ENCODE assay signal across 8 mouse cellular contexts in the genomic region with DNA sequence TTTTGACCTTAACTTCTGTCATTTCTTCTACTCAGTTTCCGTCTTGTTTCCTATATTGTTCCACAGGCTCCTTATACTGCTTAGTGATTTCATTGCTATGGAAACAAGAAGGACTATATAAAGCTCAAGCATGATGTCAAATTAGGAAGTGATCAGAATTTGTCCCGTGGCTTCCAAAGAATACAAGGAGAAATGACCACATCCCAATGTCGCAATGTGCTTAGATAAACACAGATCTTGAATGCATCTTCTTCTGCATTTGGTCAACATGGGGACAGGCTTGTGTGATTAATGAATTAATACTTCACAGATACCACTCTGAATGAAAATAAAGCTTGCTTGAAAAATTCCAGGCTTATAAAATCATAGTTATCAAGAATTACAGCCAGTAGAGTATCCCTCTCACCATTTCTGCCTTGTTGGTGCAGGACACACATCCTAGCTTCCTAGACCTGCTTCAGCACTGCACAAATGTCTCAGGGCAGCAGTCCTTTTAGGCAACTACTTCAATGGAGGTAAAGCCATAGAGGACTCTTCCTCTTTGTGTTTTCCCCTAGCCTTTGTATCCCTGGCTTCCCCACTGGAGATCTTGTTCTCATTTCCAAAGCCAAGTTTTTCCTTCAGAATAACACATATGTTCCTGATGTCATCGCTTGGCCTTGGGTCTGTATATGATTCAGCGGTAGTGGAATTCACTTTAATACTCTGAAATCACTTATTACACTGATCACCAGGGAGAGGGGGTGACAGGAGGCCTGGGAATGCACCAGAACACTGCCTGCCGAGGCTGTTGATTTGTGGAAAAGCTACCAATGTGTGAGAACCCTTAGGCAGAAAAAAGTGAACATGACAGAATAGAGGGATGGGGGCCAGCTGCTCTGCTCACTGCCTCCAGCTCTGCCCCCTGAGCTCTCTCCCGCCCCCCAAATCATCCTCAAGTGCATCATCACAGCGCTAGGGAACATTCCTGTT.
DNase-seq lines count a peak whose midpoint lies in the region; ATAC-seq and TF ChIP-seq lines count a peak whose summit lies in the region.

No protein-coding gene starts in this region.

- 48% methylated on average over 8 of the region's 8 CpGs for WGBS in embryonic facial prominence, embryonic 13.5 days

- intact Hi-C loops in heart, postnatal 14 days (cut with DNase I): loop anchor here (5.0 kb wide), 1 partner anchor 106 kb away; a partner anchor contains a TSS

- peaks cover 35% of the 10 kb centered on the region for H3K4me1 ChIP-seq in embryonic facial prominence, embryonic 13.5 days

- no peak for ATAC-seq in embryonic facial prominence, embryonic 13.5 days (ENCODE audit: insufficient number of reproducible peaks, insufficient read depth, low FRiP score, low TSS enrichment, low read depth)
- no peak for ATAC-seq in erythroblast, adult 5-6 weeks (replicated peaks; ENCODE audit: low FRiP score, poor library complexity, severe bottlenecking)

- no peaks in the 10 kb centered on the region for H3K9me3 ChIP-seq in embryonic facial prominence, embryonic 13.5 days

- H3K9ac ChIP-seq in embryonic facial prominence, embryonic 13.5 days: 0 out of 2 replicates have a peak overlapping the region, but pooled peaks have one; percentile 46

- TF ChIP-seq POLR2A in myocyte (IDR thresholded peaks at IDR 0.05; ENCODE audit: insufficient read length, low read depth): no peak

- H3K36me3 ChIP-seq in embryonic facial prominence, embryonic 13.5 days: no peaks in the 10 kb centered on the region
- no peaks in the 10 kb centered on the region for H3K36me3 ChIP-seq in myocyte (ENCODE audit: control insufficient read depth, insufficient read depth)

- peak; percentile 8 for DNase-seq in kidney, postnatal 14 days
- DNase-seq in kidney, postnatal 36 days: no peak
- peak; percentile 34 to 63 for DNase-seq in heart, postnatal 14 days
- DNase-seq in layer of hippocampus, postnatal 25 days (ENCODE audit: extremely low spot score in 1 of 2, low spot score in 1 of 2): no peak
- DNase-seq in cerebellum, adult 18-20 months: no peak

- H3K27me3 ChIP-seq in embryonic facial prominence, embryonic 13.5 days: no peaks in the 10 kb centered on the region
- no peaks in the 10 kb centered on the region for H3K27me3 ChIP-seq in myocyte (ENCODE audit: control insufficient read depth, insufficient read depth, insufficient read length)

- peak overlapping the region; percentile 21; the same call in 1 of the 2 replicates for H3K4me2 ChIP-seq in embryonic facial prominence, embryonic 13.5 days
- peak overlapping the region; percentile 56 for H3K4me2 ChIP-seq in myocyte (ENCODE audit: low read depth)

- H3K4me3 ChIP-seq in embryonic facial prominence, embryonic 13.5 days: no peak overlapping the region
- H3K4me3 ChIP-seq in myocyte: no peak overlapping the region

- H3K79me2 ChIP-seq in myocyte (ENCODE audit: control insufficient read depth, insufficient read depth): no peaks in the 10 kb centered on the region

- H3K27ac ChIP-seq in embryonic facial prominence, embryonic 13.5 days: no peak overlapping the region

- H3ac ChIP-seq in myocyte (ENCODE audit: control insufficient read depth, insufficient read length): no peak overlapping the region

TF ChIP-seq in myocyte, 11 proteins besides CTCF, POLR2A, EP300 and RAD21:
- no peak for TF ChIP-seq TCF12 (IDR thresholded peaks at IDR 0.05; ENCODE audit: insufficient read depth, poor library complexity, severe bottlenecking)
- peak; percentile 87 for TF ChIP-seq CEBPB (IDR thresholded peaks at IDR 0.05; ENCODE audit: insufficient read depth, poor library complexity, severe bottlenecking)
- TF ChIP-seq REST (IDR thresholded peaks at IDR 0.05; ENCODE audit: insufficient read depth, insufficient read length): no peak
- TF ChIP-seq MYOG (IDR thresholded peaks at IDR 0.05; ENCODE audit: control insufficient read depth in 1 of 3, insufficient read depth in 1 of 3, insufficient read length in 2 of 3, low read depth in 2 of 3): no peak
- TF ChIP-seq USF1 (IDR thresholded peaks at IDR 0.05; ENCODE audit: low read depth): no peak
- no peak for TF ChIP-seq MAX (IDR thresholded peaks at IDR 0.05; ENCODE audit: low read depth)

Comparison
In these comparisons a context has a peak if more than half of its experiments do, and no peak if none do; other contexts are left out.
1. DNase-seq: peak in kidney, postnatal 14 days (single experiment) and heart, postnatal 14 days (2 of 2); none in kidney, postnatal 36 days (0 of 2), layer of hippocampus, postnatal 25 days (0 of 2) and cerebellum, adult 18-20 months (0 of 2).